Mouse (Mus musculus) thymus, postnatal 14 days (tissue): ENCODE measurements around the gene Mid1.

Experiments
- DNase-seq: peaks from one replicate; pipeline ENCODE4 v3.0.0; 2021

Gene Mid1

DNA sequence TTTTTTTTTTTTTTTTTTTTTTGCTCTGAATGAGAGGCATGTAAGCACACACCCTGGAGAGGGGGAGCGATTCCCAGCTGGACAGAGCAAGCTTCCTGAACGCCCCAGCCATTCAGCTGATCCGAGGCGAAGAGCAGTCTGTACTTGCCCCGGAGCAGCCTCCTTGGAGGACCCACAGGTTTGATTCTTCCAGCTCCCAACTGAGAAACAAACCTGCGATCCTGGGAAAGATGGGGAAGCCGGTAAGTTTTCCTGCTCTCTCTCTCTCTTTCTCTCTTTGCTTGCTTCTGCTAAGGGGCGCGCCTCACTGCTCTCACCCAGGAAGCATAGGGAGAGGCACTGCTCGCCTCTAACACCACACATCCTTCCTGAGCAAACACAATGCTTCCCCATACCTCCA lies at the start of gene Mid1:
Gene Mid1, plus strand, starts transcription at position 69 of the 400 bp plus-strand sequence.
- no peak for DNase-seq

- DNase-seq = no peak
Measured at GRCm38 (mm10) chrX:169673056-169673455, 11.9 kb upstream of the Mid1 start.

DNA sequence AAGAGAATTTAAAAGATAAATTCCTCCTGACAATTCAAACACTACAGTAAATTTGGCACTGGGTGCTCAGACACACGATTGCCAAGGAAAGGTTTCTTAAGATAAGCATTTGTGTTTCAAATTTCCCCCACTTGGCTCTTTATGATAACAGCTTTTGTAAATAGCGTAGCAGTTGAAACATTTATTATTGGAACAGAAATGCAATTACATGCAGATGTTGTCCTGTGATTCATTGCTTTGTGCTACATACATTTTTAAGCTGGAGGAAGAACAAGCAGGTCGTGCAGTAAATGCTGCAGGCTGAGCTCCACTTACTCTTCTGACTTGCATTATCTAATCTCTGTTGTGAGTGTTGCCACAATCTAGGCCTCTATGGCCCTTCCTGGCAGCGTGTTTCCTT lies 8.7 kb upstream of the Mid1 start:
- no peak for DNase-seq

GRCm38 (mm10) chrX:169685731-169686130 lies 732 bp downstream of the Mid1 start:
- DNase-seq = no peak

DNA sequence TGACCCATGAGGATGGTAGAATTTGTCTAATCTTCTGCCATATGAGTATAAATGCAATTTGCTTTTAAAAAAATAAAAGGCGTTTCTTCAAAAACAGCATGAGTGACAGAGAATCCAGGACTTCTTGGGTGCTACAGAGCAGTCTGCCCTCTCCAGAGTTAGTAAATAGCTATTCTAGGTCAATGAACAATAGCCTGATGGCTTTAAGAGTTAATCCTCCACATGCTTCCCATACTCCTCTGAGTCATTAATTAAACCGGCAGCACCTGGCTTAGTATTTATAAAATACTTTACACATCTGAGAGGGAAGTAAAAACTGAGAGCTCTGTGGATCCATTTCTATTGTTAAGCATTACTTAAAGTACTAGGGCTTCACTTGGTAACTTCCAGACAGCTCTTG lies 6.2 kb downstream of the Mid1 start:
- DNase-seq = no peak

DNA sequence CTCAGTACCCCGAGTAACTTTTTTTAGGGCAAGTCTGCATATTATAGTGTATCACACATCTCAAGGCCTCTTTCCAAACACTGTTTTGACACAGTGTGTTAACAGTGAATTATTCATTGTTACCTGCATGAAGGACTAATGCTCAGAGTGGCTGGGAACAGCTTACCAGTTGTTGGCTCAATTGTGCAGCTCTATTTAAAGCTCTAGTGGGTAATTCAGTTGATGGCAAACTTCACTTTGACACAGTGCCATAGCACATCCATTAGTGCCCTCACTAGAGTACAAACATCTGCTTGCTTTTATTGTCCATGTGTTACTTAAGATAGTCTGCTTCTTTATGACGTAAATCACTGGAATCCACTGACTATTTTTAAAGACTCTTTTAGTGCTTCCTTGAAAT lies 6.7 kb downstream of the Mid1 start:
- DNase-seq = no peak

DNA sequence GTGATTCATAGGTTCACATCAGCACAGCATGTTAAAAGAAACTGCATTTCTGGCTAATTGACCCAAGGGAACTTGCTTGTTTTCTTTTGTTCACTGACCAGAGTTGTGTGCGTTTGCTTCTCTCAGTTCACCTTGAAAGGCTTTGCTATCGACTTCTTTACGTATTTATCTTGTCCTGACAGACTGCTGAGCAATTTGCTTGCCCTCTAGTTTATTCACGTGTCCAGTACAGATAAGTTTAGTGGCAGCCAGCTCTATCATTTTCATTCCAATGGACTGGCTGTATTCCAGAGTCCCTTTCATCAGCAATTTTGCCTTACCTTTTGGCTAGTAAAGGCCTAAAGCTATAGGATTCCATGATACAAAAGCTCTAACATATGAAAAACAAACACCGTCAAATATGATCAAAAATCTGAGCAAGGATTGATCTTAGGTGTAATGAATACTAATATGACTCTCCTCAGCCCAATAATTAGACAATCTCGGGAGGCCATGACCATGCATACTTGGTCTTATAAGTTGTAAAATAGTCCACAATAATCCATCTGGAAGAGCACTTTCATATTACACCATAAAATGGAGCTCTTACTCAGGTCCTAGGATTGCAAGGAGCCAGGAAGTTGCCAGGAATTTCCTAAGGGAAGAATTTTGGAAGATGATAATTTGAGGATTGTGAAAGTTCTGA lies 7.4 kb downstream of the Mid1 start:
- DNase-seq = no peak

GRCm38 (mm10) chrX:169704016-169704602 lies 19.1 kb downstream of the Mid1 start:
- DNase-seq = no peak

GRCm38 (mm10) chrX:169723511-169723910 lies 38.5 kb downstream of the Mid1 start:
- no peak for DNase-seq

DNA sequence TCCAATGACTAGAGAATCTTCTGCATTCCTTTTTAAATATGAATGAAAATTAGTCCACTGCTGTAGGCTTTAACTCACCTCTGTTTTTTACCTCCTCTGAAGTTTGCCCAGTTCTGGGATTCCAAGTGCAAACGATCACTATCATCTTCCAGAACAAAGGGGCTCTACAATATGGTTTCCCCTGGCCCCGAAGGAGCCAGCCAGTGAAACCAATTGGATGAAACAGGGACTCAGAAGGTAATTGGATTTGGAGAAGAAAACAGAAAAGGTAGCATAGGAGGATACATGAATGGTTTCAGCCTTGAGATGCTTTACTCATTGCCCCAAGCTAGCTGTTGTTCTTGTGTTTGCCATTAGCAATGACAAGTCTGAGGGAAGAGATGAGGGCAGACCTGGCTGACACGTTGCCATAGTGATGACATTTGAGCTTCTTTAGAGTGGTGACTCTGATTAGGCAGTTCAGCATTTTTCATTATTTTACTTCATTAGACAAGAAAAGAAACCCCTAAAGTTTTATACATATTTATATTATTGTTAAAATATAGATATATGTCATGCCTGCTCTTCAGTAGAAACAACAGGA lies 50.5 kb downstream of the Mid1 start:
- no peak for DNase-seq

DNA sequence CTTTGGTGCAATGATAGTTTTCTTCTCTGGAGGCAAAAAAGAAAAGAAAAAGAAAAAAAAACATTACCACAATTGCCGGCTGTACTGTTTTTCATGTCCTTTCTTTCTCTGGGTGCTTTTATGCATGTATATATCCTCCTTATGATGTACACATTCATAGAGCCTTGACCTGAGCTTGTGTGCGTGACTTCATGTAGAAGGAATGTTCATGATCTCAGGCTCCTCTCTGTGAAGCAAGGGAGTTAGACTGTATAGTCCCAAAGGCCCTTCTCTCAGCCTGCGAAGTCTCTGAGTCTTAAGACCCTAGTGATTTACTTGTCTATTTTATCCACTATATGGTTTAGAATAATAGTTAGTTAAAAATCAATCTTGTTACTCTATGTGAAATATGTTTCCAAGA lies 73.0 kb downstream of the Mid1 start:
- no peak for DNase-seq

GRCm38 (mm10) chrX:169779535-169779934 lies 94.5 kb downstream of the Mid1 start, which contains the start of gene 4933400A11Rik:
4933400A11Rik (minus strand) TSS chrX:169779635.
- no peak for DNase-seq

DNA sequence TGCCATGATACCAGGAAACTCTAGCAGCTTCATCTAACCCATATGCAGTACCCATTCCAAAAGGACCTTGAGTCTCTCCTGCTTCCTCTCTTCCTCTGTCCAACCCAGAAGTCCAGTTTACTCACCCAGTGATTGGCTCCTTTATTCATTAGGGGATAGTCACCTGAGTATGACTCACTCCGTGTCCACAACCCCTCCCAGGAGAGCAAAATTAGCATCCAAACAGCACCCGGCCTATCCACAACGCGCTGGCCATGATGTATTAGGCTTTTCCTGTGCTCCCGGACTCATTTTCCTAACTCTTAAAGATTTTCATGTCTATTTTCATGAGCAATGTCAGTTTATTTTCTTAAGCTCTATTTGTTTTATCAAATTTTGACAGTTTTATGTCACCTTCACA lies 104.7 kb downstream of the Mid1 start:
- DNase-seq = no peak

DNA sequence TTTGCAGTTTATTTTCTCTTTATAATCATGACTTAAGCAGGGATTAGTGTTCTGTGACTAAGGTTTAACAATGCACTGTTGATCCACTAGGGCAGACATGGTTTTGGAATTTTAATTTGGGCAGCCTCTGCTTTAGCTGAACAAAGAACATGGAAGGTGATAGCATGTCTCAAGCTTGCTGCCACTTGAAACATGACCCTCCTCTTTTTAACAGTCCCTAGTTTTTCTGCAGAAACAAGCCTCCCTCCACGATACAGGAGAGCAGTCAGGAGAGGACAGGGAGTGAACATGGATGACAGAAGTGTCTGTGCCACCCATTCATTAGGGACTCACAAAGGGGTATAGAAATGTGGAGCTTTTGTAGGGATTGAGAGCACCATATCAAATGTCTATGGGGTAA lies 107.9 kb downstream of the Mid1 start:
- no peak for DNase-seq

DNA sequence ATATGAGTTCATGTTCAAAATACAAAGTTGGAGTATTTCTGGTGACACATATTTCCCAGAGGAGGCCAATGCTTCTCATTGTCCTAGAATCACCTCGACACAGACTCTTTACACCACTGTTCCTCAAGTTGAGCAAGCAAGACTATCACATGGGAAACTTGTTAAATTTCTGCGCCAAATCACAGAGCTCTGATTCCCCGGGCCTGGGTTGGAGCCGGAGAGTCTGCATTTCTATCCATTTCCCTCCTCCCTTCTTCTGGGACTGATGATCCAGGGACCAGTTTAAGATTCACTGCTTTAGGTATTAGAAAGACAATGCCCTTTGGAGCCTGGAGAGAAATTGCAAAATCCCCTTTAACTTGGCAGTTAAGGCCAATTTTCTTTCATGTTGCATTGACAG lies 109.4 kb downstream of the Mid1 start:
- no peak for DNase-seq

- DNase-seq = no peak
Measured at GRCm38 (mm10) chrX:169794831-169795311, 109.9 kb downstream of the Mid1 start.

DNA sequence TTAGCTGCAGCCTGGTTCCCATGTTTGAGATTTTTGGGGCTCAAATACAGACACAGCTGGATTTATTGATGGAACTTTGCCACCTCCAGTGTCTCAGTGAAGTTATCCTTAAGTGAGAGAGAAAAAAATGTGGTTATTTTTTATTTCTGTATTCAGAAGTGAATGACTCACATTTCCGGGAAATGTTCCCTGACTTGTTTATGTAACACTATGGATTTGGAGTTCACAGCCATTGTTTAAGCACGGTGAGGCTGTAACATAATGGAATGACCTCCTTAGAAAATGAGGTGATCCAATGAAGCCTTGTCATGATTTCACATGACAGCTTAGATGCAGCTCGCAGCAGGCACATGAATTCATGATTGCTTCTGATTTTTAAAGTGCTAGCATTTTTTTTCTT lies 112.1 kb downstream of the Mid1 start:
- no peak for DNase-seq

DNA sequence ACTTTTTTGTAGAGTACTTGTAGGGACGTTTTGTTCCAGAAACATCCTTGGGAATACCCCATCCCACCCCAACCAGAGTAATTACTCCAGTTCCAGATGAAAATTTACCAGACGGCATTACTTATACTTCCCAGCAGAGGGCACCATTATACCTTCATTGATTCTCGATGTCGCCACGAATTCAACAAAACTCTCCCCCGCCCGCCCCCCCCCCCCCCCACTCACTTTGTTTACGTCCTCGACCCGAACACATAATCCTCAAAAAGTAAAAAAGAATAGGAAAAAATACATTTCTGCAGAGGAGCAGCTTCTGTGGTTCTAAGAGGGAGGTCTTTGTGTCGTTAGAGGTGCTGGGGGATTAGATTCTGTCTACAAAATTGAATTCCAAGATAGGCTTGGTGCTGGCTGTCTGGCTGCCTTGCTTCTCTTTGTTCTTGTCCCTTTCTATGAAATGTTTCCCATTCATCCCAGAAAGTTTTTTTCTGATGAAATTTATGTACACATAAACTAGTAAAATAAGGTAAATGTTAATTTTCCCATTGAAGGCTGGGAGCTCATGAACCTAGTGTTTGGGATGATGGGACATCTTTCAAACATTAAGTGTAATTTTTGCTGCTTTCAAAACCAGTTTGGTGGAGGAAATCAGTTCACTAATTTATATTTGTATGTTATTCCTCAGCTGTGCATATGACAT lies 114.1 kb downstream of the Mid1 start:
- peak; percentile 27 for DNase-seq

DNA sequence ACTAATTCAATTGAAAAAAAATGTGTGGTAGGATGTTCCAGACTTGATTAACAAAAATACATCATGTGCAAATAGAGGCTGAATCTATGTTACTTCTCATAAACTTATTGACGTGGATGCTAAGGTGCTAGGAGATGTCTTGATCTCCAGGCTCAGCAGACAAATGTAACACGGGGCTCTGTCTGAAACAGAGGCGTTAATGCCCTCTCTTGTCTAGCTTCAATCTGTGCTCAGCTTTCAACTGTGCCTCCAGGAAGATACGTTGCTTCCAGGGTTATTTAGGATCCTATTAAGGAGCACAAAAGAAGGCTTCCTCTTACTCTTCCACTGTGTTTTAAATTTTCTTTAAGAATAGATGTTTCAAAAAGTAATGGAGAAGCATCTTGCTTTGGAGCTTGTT lies 115.2 kb downstream of the Mid1 start:
- no peak for DNase-seq

DNA sequence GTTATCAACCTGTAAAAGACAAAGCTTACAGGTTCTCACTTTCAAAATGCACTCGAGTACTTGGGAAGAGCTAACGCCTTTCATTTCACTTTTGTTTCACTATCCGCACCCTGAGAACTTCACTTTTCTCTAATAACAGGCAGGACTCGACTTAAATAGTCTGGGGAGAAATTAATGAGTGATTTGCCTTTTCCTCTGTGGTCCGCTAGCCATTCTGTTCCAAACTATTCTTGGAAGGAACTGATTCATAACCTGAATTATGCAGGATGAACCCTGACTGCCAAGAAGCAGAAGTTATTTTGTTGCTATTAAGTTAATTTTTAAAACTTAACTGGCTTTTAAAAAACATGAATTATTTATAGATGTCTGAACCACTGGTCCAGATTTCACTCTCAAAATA lies 120.8 kb downstream of the Mid1 start:
- DNase-seq = no peak

DNA sequence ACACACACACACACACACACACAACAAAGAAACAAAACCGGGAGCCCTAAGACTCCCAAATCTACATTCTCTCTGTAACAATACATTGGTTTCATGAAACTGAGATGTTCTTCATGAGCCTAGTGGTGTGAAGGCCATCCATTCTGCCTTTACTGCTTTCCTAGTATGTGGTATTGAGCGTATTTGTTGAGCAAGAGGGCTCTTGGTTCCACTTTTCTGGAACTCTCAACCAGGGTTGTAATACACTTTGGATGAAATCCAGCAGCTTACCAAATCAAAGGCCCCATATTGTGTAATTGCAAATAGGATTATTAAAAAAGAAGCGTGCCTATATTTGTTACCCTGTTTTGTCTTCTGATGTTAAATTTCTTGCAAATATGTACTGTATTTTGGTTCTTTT lies 122.7 kb downstream of the Mid1 start:
- DNase-seq = no peak

DNA sequence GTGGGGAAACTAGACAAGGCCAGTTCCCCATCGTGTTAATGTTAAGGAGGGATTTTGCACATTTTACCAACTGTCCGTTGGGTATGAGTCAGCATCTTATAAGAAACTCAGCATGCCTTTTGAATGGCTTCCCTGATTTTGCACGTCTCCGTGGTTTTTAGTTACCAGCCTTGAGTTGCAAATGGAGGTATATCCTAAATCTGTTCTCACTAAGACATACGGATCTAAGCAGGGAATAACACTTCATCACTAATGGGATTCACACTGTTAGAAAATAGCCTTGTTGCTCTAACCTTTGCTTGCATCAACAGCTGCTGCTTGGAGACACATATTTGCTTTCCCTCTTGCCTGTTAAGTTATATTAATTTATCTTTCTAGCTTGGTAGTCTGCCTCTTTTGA lies 126.3 kb downstream of the Mid1 start:
- DNase-seq = no peak

DNA sequence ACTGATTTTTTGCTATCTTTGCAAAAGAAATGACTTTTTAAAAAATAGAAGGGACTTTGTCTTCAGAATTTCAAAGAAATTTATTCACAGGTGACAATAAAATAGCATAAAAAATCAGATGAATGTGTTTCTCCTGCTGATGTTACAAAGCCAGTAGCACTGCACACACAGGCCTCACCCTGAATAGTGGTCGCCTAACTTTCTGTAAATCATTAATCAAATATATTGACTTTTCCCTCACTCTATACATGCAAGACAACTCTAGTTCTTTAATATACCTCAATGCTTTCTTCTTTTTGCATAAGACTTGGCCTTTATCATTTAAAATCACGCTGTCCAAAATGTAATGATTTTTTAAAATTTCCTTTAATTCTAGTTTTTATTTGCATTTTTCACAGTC lies 126.8 kb downstream of the Mid1 start:
- no peak for DNase-seq

GRCm38 (mm10) chrX:169813673-169814072 lies 128.7 kb downstream of the Mid1 start:
- DNase-seq = no peak
